Comparison of ENCODE assay signal across 24 mouse cellular contexts in the genomic region with DNA sequence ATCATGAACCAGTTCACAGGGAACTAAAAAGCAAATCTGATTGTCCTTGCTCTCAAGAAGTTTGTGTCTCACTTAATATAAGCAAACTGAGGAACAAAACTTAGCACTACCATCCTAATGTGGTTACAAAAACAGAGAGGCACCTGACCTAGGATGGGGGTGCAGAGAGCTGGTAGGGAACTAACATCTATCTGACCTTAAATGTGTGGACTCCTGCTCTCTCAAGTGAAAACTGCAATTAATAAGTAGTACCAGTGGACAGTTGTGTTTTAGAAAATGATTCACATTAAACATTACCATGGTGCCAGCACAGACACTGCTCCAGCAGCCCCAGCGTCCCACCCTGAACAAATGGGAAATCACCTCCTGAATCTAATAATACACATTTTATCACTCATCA. TPM values are rescaled to one million over a fixed set of nuclear protein-coding genes. Genes with fewer than 3 reads are reported as not detected.
"Had no signal": no experiment of that assay in that cellular context is flagged by ENCODE, and none has a peak within 500 bp of the region (broad histone marks: within the 10 kb centered on the region; RNA-seq: fewer than 3 reads in every experiment).

No protein-coding gene starts in this region.

- H3K27ac ChIP-seq: hindbrain, postnatal 0 days; layer of hippocampus, adult 2 months; limb, embryonic 10.5 days; limb, embryonic 13.5 days; liver, embryonic 12.5 days; liver, embryonic 15.5 days; neural tube, embryonic 13.5 days; stomach, embryonic 15.5 days had no signal

- DNase-seq: layer of hippocampus, adult 9-11 months; liver; lung, adult 2 months; lung, postnatal 14 days; lung, postnatal 4 days; midbrain, embryonic 14.5 days; retina, postnatal 1 day; right cerebral cortex, postnatal 25 days; spleen, adult 18-20 months; thymus, postnatal 25 days had no signal

- ATAC-seq: hindbrain, postnatal 0 days; inflammation-experienced regulatory T-cells, adult 6 months; intestine, embryonic 16.5 days; liver, embryonic 12.5 days had no signal

- H3K4me2 ChIP-seq: limb, embryonic 13.5 days; midbrain, embryonic 11.5 days; neural tube, embryonic 13.5 days; stomach, embryonic 15.5 days had no signal

- H3K9me3 ChIP-seq: limb, embryonic 10.5 days; limb, embryonic 13.5 days; liver, embryonic 12.5 days; liver, embryonic 15.5 days; neural tube, embryonic 13.5 days; stomach, embryonic 15.5 days had no signal

- H3K4me1 ChIP-seq: stomach, embryonic 15.5 days had no signal

- H3K27me3 ChIP-seq: limb, embryonic 13.5 days; liver, embryonic 12.5 days; liver, embryonic 15.5 days; neural tube, embryonic 13.5 days; stomach, embryonic 15.5 days had no signal

- H3K4me3 ChIP-seq: layer of hippocampus, adult 2 months; limb, embryonic 10.5 days; limb, embryonic 13.5 days; liver, embryonic 12.5 days; liver, embryonic 15.5 days; myocyte; neural tube, embryonic 13.5 days; stomach, embryonic 15.5 days had no signal

- H3K9ac ChIP-seq: limb, embryonic 13.5 days; liver, embryonic 12.5 days; liver, embryonic 15.5 days; neural tube, embryonic 13.5 days; stomach, embryonic 15.5 days had no signal

- H3K36me3 ChIP-seq: limb, embryonic 10.5 days; limb, embryonic 13.5 days; liver, embryonic 12.5 days; liver, embryonic 15.5 days; neural tube, embryonic 13.5 days; stomach, embryonic 15.5 days had no signal

RNA-seq across cellular contexts. Expression of a gene that starts 55.1 kb away (rescaled TPM):
- polyA plus RNA-seq: large intestine, adult 2 months; lung, adult 2 months; lung, embryonic 16.5 days had no signal
